Mouse (Mus musculus) megakaryocyte-erythroid progenitor cell, adult 5-6 weeks (primary cell): ENCODE measurements around the gene C030005K15Rik. TPM values are rescaled to one million over a fixed set of nuclear protein-coding genes. Genes with fewer than 3 reads are reported as not detected.
"Not testable (repeated sequence)": the region's sequence is repeated elsewhere in the genome, so short reads cannot be mapped to it uniquely, and the experiment has no call there.

Source experiments
- ATAC-seq: replicated peaks from 2 replicates; pipeline ENCODE4 v1.8.0; 2016; ENCODE audit warnings: mild to moderate bottlenecking, inconsistent platforms; ENCODE audit not compliant: severe bottlenecking, poor library complexity, low FRiP score, low TSS enrichment
- total RNA-seq, 2 experiments: library from RNA; stranded (forward) in 1 of 2; stranded (reverse) in 1 of 2; fragments of 200-1000, 215-1000 nt in 1 of 2; fragments of >200 nt in 1 of 2; fragmentation: Nextera tagmentation in 1 of 2; gene quantifications; 2 replicates each; pipeline ENCODE4 v1.2.3; 2014 to 2017

C030005K15Rik gene
- total RNA-seq (2014; fragmentation: Nextera tagmentation), result not detected in 2 replicates
- total RNA-seq (2017), result not detected in 2 replicates

GRCm38 (mm10) chr10:97726655-97727054 is at the start of gene C030005K15Rik:
Gene C030005K15Rik (minus strand): TSS chr10:97726755.
- ATAC-seq, result not testable (repeated sequence)

- ATAC-seq, result no peak
These were observed 41.7 kb upstream of the C030005K15Rik start for GRCm38 (mm10) chr10:97768171-97768749.

GRCm38 (mm10) chr10:97753821-97754220 is 27.3 kb upstream of the C030005K15Rik start:
- ATAC-seq, result no peak

- ATAC-seq, result no peak
These were observed 20.7 kb upstream of the C030005K15Rik start for GRCm38 (mm10) chr10:97747231-97747630.

- no peak for ATAC-seq
These were observed 626 bp downstream of the C030005K15Rik start for GRCm38 (mm10) chr10:97725929-97726328.

- ATAC-seq, result no peak
These were observed 3.8 kb downstream of the C030005K15Rik start for GRCm38 (mm10) chr10:97722709-97723108.

GRCm38 (mm10) chr10:97720625-97721024 is 5.9 kb downstream of the C030005K15Rik start:
- no peak for ATAC-seq

GRCm38 (mm10) chr10:97718021-97718420 is 8.5 kb downstream of the C030005K15Rik start:
- no peak for ATAC-seq

- ATAC-seq, result no peak
These were observed 9.3 kb downstream of the C030005K15Rik start for GRCm38 (mm10) chr10:97717233-97717632.

- no peak for ATAC-seq
These were observed 11.2 kb downstream of the C030005K15Rik start for GRCm38 (mm10) chr10:97715289-97715906.

- no peak for ATAC-seq
These were observed 12.0 kb downstream of the C030005K15Rik start for GRCm38 (mm10) chr10:97714584-97714983.

- ATAC-seq, result peak; percentile 87
These were observed 13.9 kb downstream of the C030005K15Rik start for GRCm38 (mm10) chr10:97712687-97713086.

GRCm38 (mm10) chr10:97704562-97704961 is 22.0 kb downstream of the C030005K15Rik start:
- peak; percentile 77; the same call in 1 of the 2 replicates for ATAC-seq

GRCm38 (mm10) chr10:97702321-97702720 is 24.2 kb downstream of the C030005K15Rik start:
- ATAC-seq, result no peak

- no peak for ATAC-seq
These were observed 33.0 kb downstream of the C030005K15Rik start for GRCm38 (mm10) chr10:97693398-97694135.

GRCm38 (mm10) chr10:97692913-97693312 is 33.6 kb downstream of the C030005K15Rik start, which contains the start of gene Ccer1:
Gene Ccer1 (plus strand): TSS chr10:97693059.
- ATAC-seq, result no peak

- no peak for ATAC-seq
These were observed 37.1 kb downstream of the C030005K15Rik start for GRCm38 (mm10) chr10:97689425-97689824.

- no peak for ATAC-seq
These were observed 39.4 kb downstream of the C030005K15Rik start for GRCm38 (mm10) chr10:97687198-97687597.

GRCm38 (mm10) chr10:97682981-97683380 is 43.6 kb downstream of the C030005K15Rik start:
- ATAC-seq, result no peak
